Mouse (Mus musculus) ovary, postnatal 36 days (tissue): ENCODE results near the gene Gm10160.

Experiments
- DNase-seq: peaks from one replicate; pipeline ENCODE4 v3.0.0; 2022; ENCODE audit warnings: low spot score, mixed read lengths

The Gm10160 gene

DNA sequence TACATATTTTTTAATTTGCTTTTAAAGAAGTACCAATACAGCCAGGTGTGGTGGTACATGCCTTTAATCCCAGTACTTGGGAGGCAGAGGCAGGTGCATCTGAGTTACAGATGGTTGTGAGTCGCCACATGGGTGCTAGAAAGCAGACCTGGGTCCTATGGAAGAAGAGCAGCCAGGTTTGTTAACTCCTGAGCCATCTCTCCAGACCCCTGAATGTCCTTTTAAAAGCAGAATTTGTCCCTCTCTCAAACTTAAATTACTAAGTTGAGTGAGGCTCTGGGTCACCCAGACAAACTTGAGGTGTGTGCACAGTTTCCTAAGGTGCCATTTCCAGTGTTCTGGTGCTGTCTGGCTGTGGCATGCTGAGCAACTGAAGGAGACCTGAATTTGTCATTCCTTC lies at the start of gene Gm10160:
Gm10160 (minus strand) TSS at position 101 of the 400 bp plus-strand sequence.
- DNase-seq, result no peak

DNA sequence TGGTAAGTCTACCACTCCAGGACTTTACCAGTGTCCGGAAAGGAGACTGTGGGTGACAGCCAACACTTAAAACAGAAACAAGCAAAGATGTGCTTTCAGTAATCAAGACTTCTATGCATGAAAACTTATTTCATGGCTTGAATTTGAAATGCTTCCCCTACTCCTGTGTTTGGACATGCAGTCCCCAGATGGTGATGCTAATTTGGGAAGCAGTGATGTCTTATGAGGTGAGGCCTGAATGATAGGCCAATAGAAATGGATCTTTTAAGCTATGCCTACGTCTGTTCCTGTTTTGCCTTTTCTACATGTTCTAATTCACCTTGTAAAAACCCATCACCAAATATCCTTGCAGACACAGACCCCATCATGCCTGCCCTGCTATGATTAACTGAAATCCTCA lies 49.3 kb upstream of the Gm10160 start:
- no peak for DNase-seq

DNA sequence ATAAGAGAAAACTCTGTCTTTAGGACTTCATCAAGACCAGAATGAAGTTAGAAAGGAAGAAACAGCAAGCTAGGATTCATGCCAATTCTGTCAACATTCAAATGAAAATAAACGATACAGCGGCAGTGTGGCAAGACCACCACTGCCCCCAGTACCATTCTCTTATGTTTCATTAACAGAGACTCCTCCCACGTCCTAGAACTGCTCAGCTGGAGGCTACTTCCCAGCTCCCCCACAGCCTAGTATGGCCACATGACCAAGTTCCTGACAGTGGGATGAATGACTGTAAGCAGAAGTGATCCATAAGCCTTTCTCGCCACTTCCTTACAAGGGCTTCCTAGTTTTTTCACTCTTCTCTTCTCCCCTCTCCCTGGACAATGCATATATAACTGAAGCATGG lies 48.5 kb upstream of the Gm10160 start:
- DNase-seq, result no peak

DNA sequence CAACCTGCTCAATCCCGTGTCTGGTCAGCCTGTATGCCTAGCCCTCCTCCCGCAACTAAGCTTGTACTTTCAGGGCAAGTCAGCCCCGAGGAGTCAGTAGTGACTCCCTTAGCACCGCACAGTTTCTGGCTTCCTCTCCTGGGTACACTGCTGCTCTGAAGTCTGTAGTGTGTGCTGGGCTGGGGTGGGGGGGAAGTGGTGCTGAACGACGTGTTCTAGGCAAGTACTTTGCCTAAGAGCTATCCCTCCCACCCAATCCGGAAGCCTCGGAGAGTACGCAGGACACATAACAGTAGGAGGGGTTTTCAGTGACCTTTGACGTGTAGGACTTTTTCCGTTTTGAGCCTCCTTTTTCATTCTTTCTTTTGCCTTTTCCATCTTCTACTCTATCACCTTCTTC lies 43.8 kb upstream of the Gm10160 start:
- DNase-seq, result no peak

DNA sequence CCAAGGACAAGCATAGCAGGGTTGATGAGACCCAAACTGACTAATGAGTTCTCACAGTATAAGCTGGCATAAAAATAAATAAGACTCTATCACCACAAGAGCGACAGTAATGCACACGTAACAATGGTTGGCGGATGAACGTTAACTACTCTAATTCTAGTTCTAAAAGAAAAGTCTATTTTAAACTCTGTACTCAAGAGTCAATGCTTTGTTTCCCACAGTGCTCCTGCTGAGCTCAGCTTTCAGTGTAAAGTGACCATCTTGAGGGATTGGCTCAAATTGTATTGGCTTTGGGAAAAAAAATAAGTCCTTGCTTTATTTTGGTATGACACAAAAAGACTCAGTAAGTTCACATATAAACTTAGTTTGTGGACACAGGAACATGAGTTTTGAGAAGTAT lies 29.5 kb upstream of the Gm10160 start:
- no peak for DNase-seq

DNA sequence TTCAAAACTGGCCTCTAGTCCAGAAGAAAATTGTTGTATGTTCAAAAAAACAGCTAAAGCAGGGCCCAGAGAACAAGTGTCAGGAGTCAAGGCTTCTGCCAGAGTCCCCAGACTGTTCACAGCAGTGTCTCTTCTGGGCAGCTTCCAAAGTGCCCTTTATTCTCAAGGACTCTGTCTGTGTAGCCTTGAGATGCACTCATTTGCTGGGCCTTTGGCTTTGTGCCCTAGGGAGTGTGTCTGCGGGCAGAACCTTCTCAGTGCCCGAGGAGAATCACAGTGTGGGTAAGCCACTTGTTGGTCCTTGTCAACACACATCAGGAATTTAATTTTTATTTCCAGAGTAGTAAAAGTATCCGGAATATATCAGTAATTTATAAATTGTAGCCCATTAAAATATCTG lies 26.0 kb upstream of the Gm10160 start:
- DNase-seq, result peak; percentile 64

DNA sequence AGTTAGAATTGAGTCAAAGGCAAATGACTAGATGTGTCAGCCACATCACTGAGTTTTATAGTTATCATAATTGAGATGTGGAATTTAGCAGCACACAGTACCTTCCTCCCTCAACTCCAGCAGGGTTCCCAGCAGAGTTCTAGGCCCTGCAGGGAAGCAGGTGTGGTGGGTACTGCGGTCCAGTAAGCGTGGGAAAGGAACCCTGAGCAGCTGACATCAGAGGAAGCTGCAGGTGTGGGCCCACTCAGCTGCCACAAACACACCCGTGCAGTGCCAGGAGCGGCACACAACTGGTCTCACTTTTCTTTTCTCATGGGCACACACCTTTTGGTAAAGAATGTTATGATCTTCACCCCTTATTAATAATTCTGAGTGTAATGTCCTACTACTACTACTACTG lies 25.2 kb upstream of the Gm10160 start:
- DNase-seq, result no peak

DNA sequence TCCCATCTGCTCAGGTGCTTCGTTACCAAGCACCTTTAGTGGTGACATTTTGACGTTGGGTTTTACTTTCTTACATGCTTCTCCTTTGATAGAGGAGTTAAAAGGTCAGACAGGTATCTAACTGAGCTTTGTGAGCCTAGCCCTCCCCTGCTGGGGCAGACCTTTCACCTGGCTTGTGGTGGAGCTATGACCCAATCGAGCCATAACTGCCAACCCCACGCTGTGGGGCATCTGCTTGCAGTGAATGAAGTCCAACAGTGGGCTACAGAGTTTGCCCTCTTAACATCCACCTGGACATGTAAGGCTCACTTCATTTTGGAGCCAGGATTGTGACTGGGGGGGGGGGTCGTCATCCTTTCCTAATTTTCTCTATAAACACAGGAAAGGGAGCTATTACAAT lies 24.7 kb upstream of the Gm10160 start:
- no peak for DNase-seq

DNA sequence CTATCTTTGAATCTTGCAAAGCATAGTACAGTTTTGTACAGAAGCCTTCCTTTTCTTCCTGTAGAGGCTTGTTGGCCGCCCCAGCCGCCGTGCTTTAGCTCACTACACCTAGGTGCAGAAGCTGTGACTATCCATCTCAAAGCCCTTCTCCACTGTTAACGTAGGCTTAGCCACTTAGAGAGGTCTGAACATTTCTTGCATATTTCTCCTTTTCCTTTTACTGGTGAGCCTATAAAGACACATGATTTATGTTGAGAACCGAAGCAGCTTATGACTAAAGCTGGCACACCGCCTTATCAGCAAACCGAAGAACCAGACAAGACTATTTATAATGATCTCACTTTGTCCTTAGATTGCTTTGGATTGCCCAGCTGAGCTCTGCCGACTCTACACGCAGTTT lies 19.8 kb upstream of the Gm10160 start:
- DNase-seq, result no peak

DNA sequence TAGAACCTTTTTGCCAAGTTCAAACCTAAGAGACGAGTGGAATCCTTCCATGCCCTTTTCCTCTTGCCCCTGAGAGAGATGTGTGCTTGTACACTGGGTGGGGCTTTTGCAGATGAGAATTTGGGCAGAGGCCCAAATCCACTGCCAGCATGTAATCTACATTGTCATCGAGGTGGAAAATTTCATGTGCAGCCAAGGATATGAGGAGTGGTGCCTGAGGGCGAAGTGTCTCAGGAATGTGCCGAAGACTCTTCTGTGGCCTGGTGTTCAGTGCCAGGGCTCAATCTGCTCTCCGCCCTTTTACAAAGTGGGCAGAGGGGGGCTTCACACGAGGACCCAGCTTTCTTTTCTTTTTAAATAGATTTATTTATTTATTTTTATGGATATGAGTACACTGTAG lies 19.0 kb upstream of the Gm10160 start:
- DNase-seq, result no peak

DNA sequence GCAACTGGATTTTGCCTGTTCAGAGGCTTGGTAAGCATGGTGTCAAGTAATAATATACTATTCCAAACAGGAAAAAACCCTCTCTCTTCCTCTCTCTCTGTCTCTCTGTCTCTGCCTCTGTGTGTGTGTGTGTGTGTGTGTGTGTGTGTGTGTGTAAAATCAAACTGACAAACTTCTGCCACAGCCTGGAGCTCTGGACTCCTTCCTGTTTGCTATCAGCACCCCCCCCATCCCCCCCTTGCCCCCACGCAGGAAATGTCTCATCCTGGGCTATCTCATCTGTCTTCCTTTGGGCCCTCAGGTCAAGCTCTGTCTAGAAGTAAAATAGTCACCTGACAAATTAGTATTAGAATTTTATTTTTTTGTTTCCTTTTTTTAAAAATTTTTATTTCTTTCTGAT lies 18.2 kb upstream of the Gm10160 start:
- no peak for DNase-seq

DNA sequence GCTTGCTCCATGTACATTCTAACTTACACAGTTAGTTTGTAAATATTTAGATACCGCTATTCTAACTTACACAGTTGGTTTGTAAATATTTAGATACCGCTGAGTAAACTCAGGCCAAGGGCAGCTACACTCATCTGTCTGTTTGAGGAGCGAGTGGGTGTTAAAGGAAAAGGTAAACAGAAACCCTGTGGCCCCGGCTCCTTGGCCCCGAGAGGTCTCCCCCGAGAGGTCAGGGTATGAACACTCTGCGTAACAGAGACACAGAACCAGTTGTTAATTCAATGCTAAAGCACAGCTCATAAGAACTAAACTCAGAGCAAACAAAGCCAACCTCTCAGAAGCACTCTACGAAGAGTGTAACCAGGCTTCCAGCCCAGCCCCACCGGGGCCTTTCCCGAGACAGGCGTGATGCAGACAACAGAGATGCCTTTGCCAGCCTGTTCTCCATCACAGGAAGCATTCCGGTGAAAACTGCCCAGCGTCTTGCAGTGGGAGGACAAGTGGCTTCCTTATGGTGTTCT lies 17.0 kb upstream of the Gm10160 start:
- no peak for DNase-seq

DNA sequence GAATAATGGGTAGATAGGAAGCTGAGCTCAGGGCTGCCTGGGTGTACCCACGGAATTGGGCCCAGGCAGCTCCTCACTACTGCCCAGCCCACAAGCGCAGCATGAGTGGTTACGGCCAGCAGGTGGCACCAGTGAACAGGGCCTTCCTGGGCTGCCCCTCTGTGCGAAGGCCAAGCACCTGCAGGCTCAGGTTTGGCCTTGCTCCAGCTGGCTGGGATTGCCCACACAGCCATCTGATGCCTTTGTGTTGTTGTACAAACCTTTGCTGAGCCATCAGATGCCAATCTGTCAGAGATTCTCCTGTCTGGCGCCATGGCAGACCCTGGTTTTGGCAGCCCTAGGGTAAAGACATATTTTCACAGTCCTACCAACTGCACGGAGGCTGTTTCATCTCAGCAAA lies 12.6 kb upstream of the Gm10160 start:
- peak; percentile 76 for DNase-seq

DNA sequence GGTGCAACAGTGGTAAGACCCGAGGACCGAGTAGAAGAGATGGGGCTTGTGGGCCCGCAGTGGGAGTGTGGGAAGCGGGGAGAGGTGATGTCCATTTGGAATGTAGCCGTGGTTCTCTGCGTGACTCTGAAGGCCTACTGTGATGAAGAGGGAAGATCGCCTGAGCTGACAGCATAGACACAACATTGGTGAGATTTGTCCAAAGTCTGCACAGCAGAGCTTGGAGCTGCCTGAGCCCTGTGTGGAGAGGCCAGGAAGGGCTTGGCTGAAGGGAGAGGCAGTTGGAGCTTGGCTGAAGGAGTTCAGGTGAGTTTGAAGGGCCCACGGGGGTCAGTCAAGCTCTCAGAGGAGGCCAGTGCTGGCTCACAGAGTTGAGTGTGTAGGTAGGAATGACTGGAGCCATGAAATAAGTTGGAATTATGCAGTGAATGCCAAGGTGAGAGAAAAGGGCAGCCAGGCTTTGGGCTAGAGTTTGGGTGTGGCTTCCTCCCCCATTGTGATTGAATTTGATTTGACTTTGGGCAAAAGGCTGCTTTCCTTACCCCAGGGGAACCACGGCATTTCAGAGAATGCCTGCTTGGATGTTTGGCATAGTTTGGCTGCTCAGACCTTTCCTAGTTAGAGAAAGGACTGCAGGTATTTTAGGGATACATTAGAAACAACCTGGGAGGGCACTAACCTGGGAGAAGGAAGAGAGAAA lies 11.8 kb upstream of the Gm10160 start:
- no peak for DNase-seq

DNA sequence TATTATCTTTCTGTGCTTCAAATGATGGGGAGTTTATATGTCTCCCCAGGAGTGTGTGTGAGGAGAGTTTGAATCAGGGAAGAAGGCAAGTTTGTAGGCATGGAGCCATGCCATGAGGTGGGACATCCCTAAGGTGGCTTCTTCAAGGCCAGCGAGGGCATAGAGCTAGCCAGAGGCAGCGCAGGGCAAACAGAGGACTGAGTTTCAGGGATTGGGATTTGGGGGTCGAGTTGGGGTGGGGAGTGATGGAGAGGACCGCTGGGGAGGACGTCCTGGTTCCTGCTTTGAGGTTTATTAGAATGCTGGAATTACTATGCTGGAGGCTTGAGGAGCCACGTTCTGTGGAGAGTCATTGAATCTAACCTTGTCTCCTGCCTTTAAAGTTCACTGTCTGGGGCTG lies 10.3 kb upstream of the Gm10160 start:
- DNase-seq, result no peak

DNA sequence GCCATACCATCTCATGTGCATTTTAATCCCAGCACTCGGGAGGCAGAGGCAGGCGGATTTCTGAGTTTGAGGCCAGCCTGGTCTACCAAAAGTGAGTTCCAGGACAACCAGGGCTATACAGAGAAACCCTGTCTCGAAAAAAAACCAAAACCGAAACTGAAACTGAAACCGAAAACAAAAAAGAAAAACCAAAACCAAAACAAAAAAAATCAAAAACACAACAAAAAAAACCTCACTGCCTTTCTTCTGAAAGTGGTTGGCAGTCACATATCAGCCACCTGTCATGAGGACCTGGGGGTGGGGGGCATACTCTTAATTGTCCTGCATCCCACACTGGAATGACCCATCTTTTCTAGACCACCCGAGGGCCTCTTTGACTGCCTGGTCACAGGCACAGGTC lies 9.0 kb upstream of the Gm10160 start:
- no peak for DNase-seq

DNA sequence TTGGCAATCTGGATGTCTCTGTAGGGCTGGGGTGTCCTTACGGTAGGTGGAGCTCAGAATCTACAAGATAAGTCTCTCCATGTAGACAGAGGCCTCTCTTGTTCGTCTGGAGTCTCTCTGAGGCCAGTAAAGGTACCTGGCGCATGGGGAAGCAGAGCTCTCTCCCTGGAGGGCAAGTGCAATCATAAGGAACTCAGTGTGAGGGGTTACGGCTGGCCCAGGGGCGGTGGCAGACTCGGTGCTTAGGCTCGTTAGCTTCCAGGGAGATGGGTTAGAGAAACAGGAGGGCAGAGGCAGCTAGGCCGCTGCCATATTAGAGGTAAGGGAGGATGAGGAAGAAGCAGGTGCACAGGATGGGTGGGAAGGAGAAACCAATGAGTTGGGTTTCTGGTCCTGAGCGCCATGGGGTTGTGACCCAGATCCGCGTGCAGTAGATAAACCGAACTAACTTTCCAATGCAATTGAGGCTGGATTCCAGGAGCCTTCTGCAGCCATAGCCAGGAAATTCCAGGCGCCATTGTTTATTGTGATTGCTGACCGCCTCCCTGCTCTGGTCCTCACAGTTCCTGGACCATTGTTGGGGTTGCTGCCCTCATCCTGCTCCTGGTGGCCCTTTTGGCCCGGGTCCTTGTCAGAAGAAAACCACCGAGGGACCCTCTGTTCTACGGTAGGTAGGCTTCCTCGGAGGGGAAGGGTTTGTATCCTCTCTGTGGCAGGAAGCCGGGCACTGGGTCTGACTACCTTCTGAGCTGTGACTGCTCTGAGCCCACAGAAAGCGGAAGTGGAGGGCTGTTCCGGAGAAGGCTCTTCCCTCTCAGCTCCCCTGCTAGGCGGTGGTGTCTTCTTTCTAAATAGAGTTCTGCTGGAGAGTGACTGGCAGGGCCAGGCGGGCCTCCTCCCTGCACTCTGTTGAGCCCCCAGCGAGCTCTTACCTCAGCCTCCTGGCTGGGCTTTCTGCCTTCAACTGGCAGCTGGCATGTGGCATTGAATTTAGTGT lies 7.3 kb upstream of the Gm10160 start:
- no peak for DNase-seq

DNA sequence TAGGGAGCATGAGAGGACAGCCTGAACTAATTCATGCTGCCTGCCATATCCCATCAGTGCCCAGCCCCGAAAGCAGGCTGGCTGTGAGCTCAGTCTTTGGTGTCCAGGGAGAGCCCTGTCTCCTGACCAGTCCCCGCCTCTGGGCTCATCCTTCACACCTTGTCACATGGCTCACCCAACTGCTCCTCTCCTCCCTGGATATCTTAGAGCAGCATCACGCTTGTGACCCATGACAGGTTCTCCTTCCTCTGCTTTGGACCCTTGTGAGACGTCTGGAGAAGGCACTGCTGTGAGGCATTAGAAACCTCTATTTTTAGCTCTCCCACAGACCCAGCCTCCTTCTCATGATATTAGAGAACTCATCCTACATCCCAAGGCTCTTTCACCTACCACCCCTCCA lies 6.3 kb upstream of the Gm10160 start:
- no peak for DNase-seq

DNA sequence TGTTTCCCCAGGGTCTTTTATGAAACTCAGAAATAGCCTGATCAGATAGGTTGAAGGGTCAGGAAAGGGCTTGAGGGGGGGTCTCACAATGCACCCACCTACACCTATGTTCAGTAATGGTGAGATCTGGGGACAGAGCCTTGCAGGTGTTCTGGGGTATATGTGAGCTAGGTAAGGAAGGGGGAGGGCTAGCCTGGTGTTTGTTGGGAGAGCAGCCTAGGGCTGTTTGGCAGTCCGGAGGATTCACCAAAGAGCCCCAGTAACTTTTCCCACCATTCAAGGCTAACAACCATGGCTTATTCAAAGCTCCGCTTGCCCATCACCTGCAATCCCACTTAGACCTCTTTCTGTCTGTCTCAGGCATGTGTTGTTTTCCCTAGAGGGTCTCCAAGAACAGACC lies 5.9 kb upstream of the Gm10160 start:
- DNase-seq, result no peak

DNA sequence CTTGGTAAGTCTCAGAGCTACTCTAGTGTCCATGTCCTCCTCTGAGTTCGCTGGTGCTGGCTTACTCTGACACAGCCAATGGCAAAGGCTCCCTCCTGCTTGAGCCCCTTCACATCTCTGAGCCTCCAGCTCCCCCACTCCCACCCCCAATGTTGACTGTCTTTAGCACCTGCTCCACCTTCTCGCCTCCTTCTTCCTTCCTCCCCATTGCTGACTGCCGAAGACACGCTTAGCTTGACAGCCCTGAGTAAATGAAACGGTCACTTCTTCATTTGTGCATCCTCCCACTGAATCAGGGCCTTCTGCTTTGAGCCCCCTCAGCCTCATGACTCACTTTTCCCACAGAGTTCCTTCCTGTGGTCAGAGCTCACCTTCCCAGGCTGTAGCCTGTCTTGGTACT lies 5.4 kb upstream of the Gm10160 start:
- no peak for DNase-seq

DNA sequence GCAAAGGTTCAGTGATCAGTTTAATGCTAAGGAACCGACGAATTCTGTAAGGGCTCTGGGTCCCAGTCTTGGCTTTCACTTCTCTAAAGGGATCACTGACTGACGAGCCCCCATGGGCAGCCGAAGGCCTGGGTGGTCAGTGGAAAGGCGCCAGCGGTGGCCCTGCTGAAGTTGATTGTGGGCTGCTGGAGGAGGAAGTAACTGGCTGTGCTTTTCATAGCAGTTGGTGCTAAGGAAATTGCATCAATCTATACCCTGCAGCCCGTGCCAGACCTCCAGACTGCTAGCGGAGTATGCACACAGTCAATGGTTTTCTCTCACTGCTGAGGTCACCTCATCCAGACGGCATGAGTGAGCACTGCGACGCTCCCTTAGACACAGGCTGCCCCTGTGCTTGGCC lies 4.5 kb upstream of the Gm10160 start:
- DNase-seq, result no peak

DNA sequence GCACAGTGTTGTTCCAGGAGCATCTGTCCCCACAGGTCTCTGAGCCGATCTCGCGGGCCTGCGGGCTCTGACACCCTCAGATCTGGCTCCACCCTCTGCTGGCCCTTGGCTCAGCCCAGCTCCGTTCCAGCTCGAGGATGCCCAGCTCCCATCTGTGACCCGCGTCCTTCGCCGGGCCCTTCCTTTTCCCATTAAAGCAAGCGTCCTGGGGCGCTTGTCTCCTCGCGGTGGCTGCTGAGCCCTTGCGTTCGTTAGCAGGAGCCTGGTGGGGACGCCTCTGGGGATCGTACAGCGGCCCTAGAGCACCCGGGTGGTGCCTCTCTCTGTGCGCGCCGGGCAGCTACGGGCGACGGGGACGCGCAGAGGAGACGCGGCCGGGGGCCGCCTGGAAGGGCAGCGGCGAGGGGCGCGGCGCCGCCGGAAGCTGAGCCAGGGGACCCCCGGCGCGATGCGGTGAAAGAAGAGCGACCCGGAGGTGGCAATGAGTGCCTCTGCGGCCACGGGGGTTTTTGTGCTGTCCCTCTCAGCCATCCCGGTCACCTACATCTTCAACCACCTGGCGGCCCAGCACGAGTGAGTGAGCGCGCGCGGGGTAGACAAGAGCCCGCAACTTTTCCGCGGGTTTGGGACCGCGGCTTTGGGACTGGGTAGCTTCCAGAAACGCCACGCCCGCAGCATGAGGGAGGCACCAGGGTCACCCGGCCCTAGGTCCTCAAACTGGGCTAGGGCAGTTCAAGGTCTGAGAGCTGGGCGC lies 3.6 kb upstream of the Gm10160 start, which contains the start of gene Tm6sf1:
Tm6sf1 (plus strand) TSS at position 34 of the 754 bp plus-strand sequence.
- peak; percentile 59 for DNase-seq
